In genomic region chr13:109610772-109611171, GRCm38 (mm10) we compare ENCODE assay signal across 16 mouse cellular contexts.
"Had no signal": no experiment of that assay in that cellular context is flagged by ENCODE, and none has a peak within 500 bp of the region (broad histone marks: within the 10 kb centered on the region; RNA-seq: fewer than 3 reads in every experiment).

No protein-coding gene starts in this region.

- H3K27me3 ChIP-seq: midbrain, embryonic 12.5 days; neural tube, embryonic 13.5 days; neural tube, embryonic 15.5 days; stomach, embryonic 15.5 days had no signal

- H3K4me1 ChIP-seq: midbrain, embryonic 10.5 days; midbrain, embryonic 12.5 days had no signal

- H3K4me3 ChIP-seq: midbrain, embryonic 10.5 days; midbrain, embryonic 12.5 days; myocyte; neural tube, embryonic 13.5 days; neural tube, embryonic 15.5 days; stomach, embryonic 15.5 days had no signal

- DNase-seq: lung, adult 18-20 months; lung, embryonic 14.5 days; lung, postnatal 10 days; lung, postnatal 4 days; midbrain, embryonic 14.5 days; right cerebral cortex, postnatal 14 days; thymus, adult 2 months; thymus, postnatal 25 days; thymus, postnatal 4 days had no signal

- H3K9ac ChIP-seq: lung, embryonic 14.5 days; midbrain, embryonic 12.5 days; neural tube, embryonic 13.5 days; neural tube, embryonic 15.5 days; stomach, embryonic 15.5 days had no signal

- H3K4me2 ChIP-seq: lung, embryonic 14.5 days; midbrain, embryonic 12.5 days; neural tube, embryonic 13.5 days; neural tube, embryonic 15.5 days; stomach, embryonic 15.5 days had no signal

- H3K27ac ChIP-seq: midbrain, embryonic 10.5 days; midbrain, embryonic 12.5 days; neural tube, embryonic 13.5 days; neural tube, embryonic 15.5 days; stomach, embryonic 15.5 days; stomach, postnatal 0 days had no signal

- H3K36me3 ChIP-seq: midbrain, embryonic 10.5 days; midbrain, embryonic 12.5 days; neural tube, embryonic 13.5 days; neural tube, embryonic 15.5 days; stomach, embryonic 15.5 days had no signal

- H3K9me3 ChIP-seq: midbrain, embryonic 10.5 days; midbrain, embryonic 12.5 days; neural tube, embryonic 13.5 days; neural tube, embryonic 15.5 days; stomach, embryonic 15.5 days had no signal
